In the genomic region with DNA sequence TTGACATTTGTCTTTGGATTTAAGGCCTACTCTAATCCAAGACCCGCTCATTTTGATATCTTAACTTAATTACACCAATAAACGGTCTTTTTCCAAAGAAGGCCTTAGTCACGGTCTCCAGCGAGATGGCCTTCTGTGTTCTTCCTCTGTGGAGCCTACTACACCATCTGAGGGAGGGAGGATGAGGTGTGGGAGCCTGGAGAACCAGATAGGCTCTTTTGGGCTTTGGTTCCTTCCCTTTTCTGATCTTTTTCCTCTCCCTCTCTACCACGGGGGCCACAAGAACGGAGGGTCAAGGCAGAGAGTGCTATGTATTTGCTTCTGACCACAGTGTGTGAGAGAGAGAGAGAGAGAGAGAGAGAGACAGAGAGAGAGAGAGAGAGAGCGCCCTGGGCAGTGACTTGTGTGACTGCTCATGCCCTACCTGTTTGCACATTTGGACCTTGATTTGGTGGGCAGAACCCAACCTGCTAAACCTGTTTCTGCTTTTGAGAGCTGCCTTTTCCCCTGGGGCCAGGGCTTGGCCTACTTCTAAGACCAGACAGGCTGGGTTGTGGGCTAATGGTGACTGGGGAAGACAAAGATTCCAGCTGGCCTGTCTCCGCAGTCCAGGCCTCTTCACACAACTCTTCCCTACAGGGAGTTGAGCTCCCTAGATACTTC, we compare ENCODE assay signal across 12 mouse cellular contexts. TPM values are rescaled to one million over a fixed set of nuclear protein-coding genes. Genes with fewer than 3 reads are reported as not detected.
DNase-seq lines count a peak whose midpoint lies in the region; ATAC-seq lines count a peak whose summit lies in the region.
"Had no signal": no experiment of that assay in that cellular context is flagged by ENCODE, and none has a peak within 500 bp of the region (broad histone marks: within the 10 kb centered on the region; RNA-seq: fewer than 3 reads in every experiment).

No protein-coding gene starts in this region.

- peak; percentile 25 to 58 for DNase-seq in kidney, postnatal 4 days
- DNase-seq in cerebellum, adult 9-11 months = no peak
- no peak for DNase-seq in right cerebral cortex, postnatal 14 days
- DNase-seq: liver, postnatal 0 days had no signal

- ATAC-seq in megakaryocyte, adult 5-6 weeks (ENCODE audit: poor library complexity, severe bottlenecking) = no peak
- peak; percentile 94 for ATAC-seq in intestine, embryonic 15.5 days
- peak; percentile 86 for ATAC-seq in stomach, embryonic 15.5 days (ENCODE audit: insufficient read depth, low FRiP score, low read depth)
- no peak for ATAC-seq in cerebellum, adult (ENCODE audit: insufficient number of reproducible peaks, low FRiP score, low TSS enrichment)
- ATAC-seq: forebrain, embryonic 16.5 days; liver, postnatal 0 days had no signal

- H3K36me3 ChIP-seq in megakaryocyte, embryonic 14.5 days (replicated peaks; ENCODE audit: low read length) = peaks cover 16% of the 10 kb centered on the region
- H3K36me3 ChIP-seq in intestine, embryonic 15.5 days = no peaks in the 10 kb centered on the region
- H3K36me3 ChIP-seq in stomach, embryonic 15.5 days = no peaks in the 10 kb centered on the region
- H3K36me3 ChIP-seq: heart, embryonic 13.5 days had no signal

- H3K9ac ChIP-seq in intestine, embryonic 15.5 days = no peak overlapping the region
- H3K9ac ChIP-seq in stomach, embryonic 15.5 days = no peak overlapping the region
- H3K9ac ChIP-seq: heart, embryonic 13.5 days; liver, postnatal 0 days had no signal

- no peaks in the 10 kb centered on the region for H3K9me3 ChIP-seq in megakaryocyte, embryonic 14.5 days
- H3K9me3 ChIP-seq in intestine, embryonic 15.5 days = no peaks in the 10 kb centered on the region
- H3K9me3 ChIP-seq in stomach, embryonic 15.5 days = no peaks in the 10 kb centered on the region
- H3K9me3 ChIP-seq: heart, embryonic 13.5 days had no signal

- H3K4me1 ChIP-seq in megakaryocyte, embryonic 14.5 days = peaks cover 72% of the 10 kb centered on the region
- no peaks in the 10 kb centered on the region for H3K4me1 ChIP-seq in intestine, embryonic 15.5 days (replicated peaks)
- no peaks in the 10 kb centered on the region for H3K4me1 ChIP-seq in stomach, embryonic 15.5 days
- H3K4me1 ChIP-seq: heart, embryonic 13.5 days had no signal

- peak overlapping the region; percentile 60 for H3K27ac ChIP-seq in intestine, embryonic 15.5 days
- peak overlapping the region; percentile 81 for H3K27ac ChIP-seq in stomach, embryonic 15.5 days
- H3K27ac ChIP-seq: heart, embryonic 13.5 days had no signal

- H3K27me3 ChIP-seq in megakaryocyte, embryonic 14.5 days (replicated peaks) = no peaks in the 10 kb centered on the region
- H3K27me3 ChIP-seq in intestine, embryonic 15.5 days (replicated peaks) = no peaks in the 10 kb centered on the region
- no peaks in the 10 kb centered on the region for H3K27me3 ChIP-seq in stomach, embryonic 15.5 days (replicated peaks)
- H3K27me3 ChIP-seq: heart, embryonic 13.5 days had no signal

- H3K4me3 ChIP-seq in megakaryocyte, embryonic 14.5 days (replicated peaks) = peak overlapping the region; percentile 38
- no peak overlapping the region for H3K4me3 ChIP-seq in intestine, embryonic 15.5 days (replicated peaks)
- no peak overlapping the region for H3K4me3 ChIP-seq in stomach, embryonic 15.5 days (replicated peaks)
- H3K4me3 ChIP-seq: heart, embryonic 13.5 days; myocyte had no signal

- H3K4me2 ChIP-seq in intestine, embryonic 15.5 days (replicated peaks) = no peak overlapping the region
- no peak overlapping the region for H3K4me2 ChIP-seq in stomach, embryonic 15.5 days
- H3K4me2 ChIP-seq: heart, embryonic 13.5 days had no signal

- 66% methylated on average over 8 of the region's 8 CpGs for WGBS in intestine, embryonic 15.5 days
- 68% methylated on average over 8 of the region's 8 CpGs for WGBS in stomach, embryonic 15.5 days

RNA-seq across cellular contexts. Expression of a gene that starts 6.8 kb away (rescaled TPM):
- 183 and 216 TPM in 2 replicates for polyA plus RNA-seq in megakaryocyte, embryonic 14.5 days (2012; ENCODE audit: insufficient read depth, low replicate concordance)
- total RNA-seq in megakaryocyte, adult 5-6 weeks (2015) = 79.2 and 84.9 TPM in 2 replicates
- total RNA-seq in megakaryocyte, adult 5-6 weeks (2017) = 65.7 and 74.1 TPM in 2 replicates
- polyA plus RNA-seq in intestine, embryonic 15.5 days (2015; fragmentation: Nextera tagmentation; extraction: Ambion mirVana) = 40.0 and 42.5 TPM in 2 replicates
- 43.8 and 48.4 TPM in 2 replicates for polyA plus RNA-seq in stomach, embryonic 15.5 days (2015; fragmentation: Nextera tagmentation; extraction: Ambion mirVana)

Comparison
In these comparisons a context has a peak if more than half of its experiments do, and no peak if none do; other contexts are left out.
1. ATAC-seq: peak in intestine, embryonic 15.5 days (single experiment) and stomach, embryonic 15.5 days (single experiment); none in megakaryocyte, adult 5-6 weeks (single experiment) and cerebellum, adult (single experiment).
2. DNase-seq: peak in kidney, postnatal 4 days (2 of 2); none in cerebellum, adult 9-11 months (single experiment) and right cerebral cortex, postnatal 14 days (single experiment).